Mouse (Mus musculus) liver, embryonic 14.5 days (tissue): ENCODE measurements around the gene Ephb3.

Experiments used
- CTCF ChIP-seq: IDR thresholded peaks from 2 replicates; pipeline ENCODE4 v1.5.1; 2016; ENCODE audit warnings: antibody characterized with exemption, low read depth, control low read depth
- EP300 ChIP-seq: IDR thresholded peaks from 2 replicates; pipeline ENCODE4 v1.6.1; 2016; ENCODE audit warnings: antibody characterized with exemption, low read depth

GRCm38 (mm10) chr16:21216047-21216446 lies 11.5 kb downstream of the Ephb3 start:
- TF ChIP-seq CTCF (no peak), EP300 (no peak)
